Mouse (Mus musculus): Measurements from ENCODE around the gene Mxra7.

DNA sequence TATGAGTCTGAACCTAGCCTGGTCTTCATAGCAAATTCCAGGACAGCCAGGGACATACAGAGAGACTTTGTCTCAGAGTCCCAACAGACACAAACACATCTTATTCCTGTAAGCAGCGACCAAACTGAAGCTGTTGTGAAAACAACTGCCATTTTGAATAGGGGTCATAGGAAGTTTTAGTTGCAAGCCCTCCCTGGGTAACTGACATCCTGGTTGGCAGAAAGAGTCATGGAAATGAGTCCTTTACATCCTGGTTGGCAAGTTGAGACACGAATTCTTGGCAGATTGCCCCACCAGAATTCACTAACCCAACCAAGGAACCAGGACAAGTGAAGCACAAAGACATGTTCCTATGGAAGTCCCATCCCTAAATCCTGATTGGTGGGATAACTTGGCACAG, 54.6 kb downstream of the Mxra7 start:
- TF ChIP-seq CTCF (IDR thresholded peaks at IDR 0.05; ENCODE audit: control insufficient read depth, insufficient read depth, low read length) (no peak), POLR2A (IDR thresholded peaks at IDR 0.05; ENCODE audit: borderline replicate concordance, control insufficient read depth, low read depth, low read length) (no peak)

Data from bone marrow, adult 2 months (tissue).